Mouse (Mus musculus) 416B (cell line): ENCODE results near the gene Olfr986.

Experiments used
- DNase-seq: peaks from one replicate; pipeline ENCODE4 v3.0.0; 2011; ENCODE audit warnings: low read depth

Gene Olfr986

GRCm38 (mm10) chr9:40234233-40235072 lies 53.7 kb downstream of the Olfr986 start:
- DNase-seq = no peak

DNA sequence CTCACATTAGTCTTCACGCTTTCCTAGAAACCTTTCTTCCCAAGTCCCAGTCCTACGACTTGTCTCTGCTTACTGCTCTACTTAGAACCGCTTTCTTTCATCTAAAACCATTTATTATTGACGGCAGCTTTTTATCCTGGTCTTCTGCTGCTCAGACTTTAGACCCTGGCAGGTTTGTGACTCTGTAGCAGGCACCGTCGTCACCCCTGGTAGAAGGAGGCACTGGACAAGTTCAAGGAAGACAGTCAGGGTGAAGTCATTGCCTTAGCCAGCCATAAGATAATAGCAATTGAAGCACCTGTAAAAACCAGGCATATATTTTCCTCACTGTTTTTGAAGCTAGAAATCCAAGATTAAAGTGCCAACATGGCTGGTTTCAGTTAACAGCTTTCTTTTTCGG lies 54.5 kb downstream of the Olfr986 start:
- DNase-seq = no peak
